Mouse (Mus musculus): ENCODE measurements around the gene Slc35g2.

Slc35g2 gene

GRCm38 (mm10) chr9:100570626-100571233, at the start of gene Slc35g2:
TSS of gene Slc35g2 (minus strand) at chr9:100571090.
- DNase-seq = peak; percentile 78 to 79

- DNase-seq = peak; percentile 73 to 78
Observed at GRCm38 (mm10) chr9:100616947-100617346, 46.1 kb upstream of the Slc35g2 start.

- no peak for DNase-seq
Observed at GRCm38 (mm10) chr9:100613501-100614071, 42.7 kb upstream of the Slc35g2 start.

- peak; percentile 49 to 60 for DNase-seq
Observed at GRCm38 (mm10) chr9:100605985-100606554, 35.2 kb upstream of the Slc35g2 start.

- no peak for DNase-seq
Observed at GRCm38 (mm10) chr9:100605522-100605921, 34.6 kb upstream of the Slc35g2 start.

- DNase-seq = no peak
Observed at GRCm38 (mm10) chr9:100603156-100603555, 32.3 kb upstream of the Slc35g2 start.

- DNase-seq = no peak
Observed at GRCm38 (mm10) chr9:100602130-100602529, 31.2 kb upstream of the Slc35g2 start.

- DNase-seq = peak; percentile 25 to 31
Observed at GRCm38 (mm10) chr9:100599761-100600328, 29.0 kb upstream of the Slc35g2 start.

- DNase-seq = no peak
Observed at GRCm38 (mm10) chr9:100597546-100597945, 26.7 kb upstream of the Slc35g2 start, which contains the start of gene Stag1. TSS of gene Stag1 (plus strand) at chr9:100597798.

GRCm38 (mm10) chr9:100596317-100596716, 25.4 kb upstream of the Slc35g2 start:
- no peak for DNase-seq

GRCm38 (mm10) chr9:100590462-100590861, 19.6 kb upstream of the Slc35g2 start:
- no peak for DNase-seq

- DNase-seq = no peak
Observed at GRCm38 (mm10) chr9:100584031-100584430, 13.1 kb upstream of the Slc35g2 start.

- DNase-seq = peak in 1 of 2 experiments; percentile 35
Observed at GRCm38 (mm10) chr9:100582883-100583575, 12.1 kb upstream of the Slc35g2 start.

- peak; percentile 71 to 73 for DNase-seq
Observed at GRCm38 (mm10) chr9:100581543-100582492, 10.9 kb upstream of the Slc35g2 start.

- no peak for DNase-seq
Observed at GRCm38 (mm10) chr9:100580196-100580740, 9.4 kb upstream of the Slc35g2 start.

- peak; percentile 33 to 51 for DNase-seq
Observed at GRCm38 (mm10) chr9:100573942-100574341, 3.1 kb upstream of the Slc35g2 start.

- DNase-seq = no peak
Observed at GRCm38 (mm10) chr9:100573300-100573699, 2.4 kb upstream of the Slc35g2 start.

GRCm38 (mm10) chr9:100571511-100571910, 621 bp upstream of the Slc35g2 start:
- no peak for DNase-seq

- peak; percentile 87 to 88 for DNase-seq
Observed at GRCm38 (mm10) chr9:100569798-100570625, 878 bp downstream of the Slc35g2 start.

GRCm38 (mm10) chr9:100560251-100560890, 10.5 kb downstream of the Slc35g2 start:
- peak; percentile 60 to 63 for DNase-seq

Measured in cerebellum, postnatal 10 days (tissue).